ENCODE assay signal across 29 mouse cellular contexts in genomic region chr10:86298326-86298725, GRCm38 (mm10). TPM values are rescaled to one million over a fixed set of nuclear protein-coding genes. Genes with fewer than 3 reads are reported as not detected.
DNase-seq lines count a peak whose midpoint lies in the region; ATAC-seq and TF ChIP-seq lines count a peak whose summit lies in the region.
"Had no signal": no experiment of that assay in that cellular context is flagged by ENCODE, and none has a peak within 500 bp of the region (broad histone marks: within the 10 kb centered on the region; RNA-seq: fewer than 3 reads in every experiment).

No protein-coding gene starts in this region.

- H3K27ac ChIP-seq in kidney, adult 2 months (ENCODE audit: insufficient read depth, low read depth, low read length) = peak overlapping the region; percentile 98
- H3K27ac ChIP-seq in kidney, embryonic 15.5 days = no peak overlapping the region
- no peak overlapping the region for H3K27ac ChIP-seq in lung, postnatal 0 days (ENCODE audit: low read length)
- H3K27ac ChIP-seq: embryonic facial prominence, embryonic 10.5 days; embryonic facial prominence, embryonic 13.5 days; heart, adult 2 months; heart, embryonic 10.5 days; heart, embryonic 13.5 days; hindbrain, embryonic 14.5 days; hindbrain, postnatal 0 days had no signal

- H3K9ac ChIP-seq in kidney, embryonic 15.5 days = no peak overlapping the region
- no peak overlapping the region for H3K9ac ChIP-seq in lung, postnatal 0 days (replicated peaks; ENCODE audit: low read depth)
- H3K9ac ChIP-seq: embryonic facial prominence, embryonic 13.5 days; forebrain, postnatal 0 days; heart, embryonic 13.5 days; hindbrain, embryonic 14.5 days had no signal

- H3K4me2 ChIP-seq in kidney, embryonic 15.5 days = no peak overlapping the region
- no peak overlapping the region for H3K4me2 ChIP-seq in lung, postnatal 0 days (replicated peaks; ENCODE audit: low read depth, low read length)
- H3K4me2 ChIP-seq: embryonic facial prominence, embryonic 13.5 days; heart, embryonic 13.5 days; hindbrain, embryonic 14.5 days had no signal

- peak; percentile 89 for DNase-seq in kidney, adult 2 months
- DNase-seq in lung, postnatal 0 days (ENCODE audit: low spot score) = peak; percentile 35
- no peak for DNase-seq in lung, postnatal 36 days
- DNase-seq in kidney, postnatal 14 days = peak; percentile 61
- no peak for DNase-seq in retina, embryonic 14.5 days (ENCODE audit: low spot score)
- no peak for DNase-seq in lung, adult 2 months
- DNase-seq: adrenal gland, adult 2 months; adrenal gland, postnatal 14 days; cerebellum, adult 11 months; cerebellum, adult 2 months; cerebellum, adult 9-11 months; cerebellum, postnatal 25 days; embryo, embryonic 11 days; forebrain, postnatal 0 days; gastrocnemius, postnatal 10 days; gastrocnemius, postnatal 36 days; heart, adult 2 months; heart, postnatal 14 days; heart, postnatal 4 days had no signal

- no peak for ATAC-seq in kidney, embryonic 15.5 days (replicated peaks; ENCODE audit: low FRiP score)
- no peak for ATAC-seq in lung, postnatal 0 days
- ATAC-seq: CD4-positive, CD25-positive, alpha-beta regulatory T cell, adult 4 months; forebrain, embryonic 14.5 days; forebrain, postnatal 0 days; hindbrain, postnatal 0 days had no signal

- WGBS in kidney, adult 2 months = 58% methylated on average over 6 of the region's 6 CpGs
- WGBS in kidney, embryonic 15.5 days = 76% methylated on average over 6 of the region's 6 CpGs
- WGBS in lung, postnatal 0 days = 69% methylated on average over 6 of the region's 6 CpGs
- 74% methylated on average over 6 of the region's 6 CpGs for WGBS in lung, adult 2 months

- H3K4me3 ChIP-seq in kidney, adult 2 months (ENCODE audit: insufficient read depth, low read depth, low read length) = no peak overlapping the region
- H3K4me3 ChIP-seq in kidney, embryonic 15.5 days (replicated peaks) = no peak overlapping the region
- H3K4me3 ChIP-seq in lung, postnatal 0 days (ENCODE audit: low read depth, low read length) = no peak overlapping the region
- no peak overlapping the region for H3K4me3 ChIP-seq in lung, adult 2 months (replicated peaks; ENCODE audit: extremely low read depth, low read depth, low read length)
- H3K4me3 ChIP-seq: embryonic facial prominence, embryonic 10.5 days; embryonic facial prominence, embryonic 13.5 days; erythroblast, embryonic 14.5 days; heart, adult 2 months; heart, embryonic 10.5 days; heart, embryonic 13.5 days had no signal

- peaks cover 30% of the 10 kb centered on the region for H3K4me1 ChIP-seq in kidney, adult 2 months (ENCODE audit: control insufficient read depth, insufficient read depth, low read length)
- H3K4me1 ChIP-seq in kidney, embryonic 15.5 days = peaks cover 49% of the 10 kb centered on the region
- H3K4me1 ChIP-seq in lung, postnatal 0 days (ENCODE audit: insufficient read depth, low read depth, low read length) = peaks cover 7% of the 10 kb centered on the region; the same call in 1 of the 2 replicates
- H3K4me1 ChIP-seq in lung, adult 2 months (ENCODE audit: control insufficient read depth, insufficient read depth, low read length) = peaks cover 4% of the 10 kb centered on the region; the same call in 1 of the 2 replicates

- no peak for TF ChIP-seq EP300 in lung, postnatal 0 days (IDR thresholded peaks at IDR 0.05)

- peak; percentile 12 for TF ChIP-seq POLR2A in kidney, adult 2 months (IDR thresholded peaks at IDR 0.05; ENCODE audit: low read depth, low read length)
- TF ChIP-seq POLR2A in lung, adult 2 months (IDR thresholded peaks at IDR 0.05; ENCODE audit: borderline replicate concordance, extremely low read depth, low read depth, low read length) = no peak

- no peaks in the 10 kb centered on the region; the same call in 1 of the 2 replicates for H3K36me3 ChIP-seq in kidney, adult 2 months (ENCODE audit: control insufficient read depth, insufficient read depth, low read length)
- H3K36me3 ChIP-seq in kidney, embryonic 15.5 days = no peaks in the 10 kb centered on the region
- H3K36me3 ChIP-seq in lung, postnatal 0 days (ENCODE audit: insufficient read depth, low read length) = no peaks in the 10 kb centered on the region
- H3K36me3 ChIP-seq: embryonic facial prominence, embryonic 10.5 days; embryonic facial prominence, embryonic 13.5 days; heart, embryonic 10.5 days; heart, embryonic 13.5 days had no signal

- H3K27me3 ChIP-seq in kidney, adult 2 months (replicated peaks; ENCODE audit: control insufficient read depth, insufficient read depth, low read length) = no peaks in the 10 kb centered on the region
- H3K27me3 ChIP-seq in kidney, embryonic 15.5 days = peaks cover 28% of the 10 kb centered on the region
- no peaks in the 10 kb centered on the region for H3K27me3 ChIP-seq in lung, postnatal 0 days (replicated peaks; ENCODE audit: insufficient read depth, low read length)
- H3K27me3 ChIP-seq: embryonic facial prominence, embryonic 13.5 days had no signal

- H3K9me3 ChIP-seq in kidney, embryonic 15.5 days (replicated peaks) = no peaks in the 10 kb centered on the region
- no peaks in the 10 kb centered on the region for H3K9me3 ChIP-seq in lung, postnatal 0 days (ENCODE audit: low read length)
- H3K9me3 ChIP-seq: embryonic facial prominence, embryonic 10.5 days; embryonic facial prominence, embryonic 13.5 days; heart, embryonic 10.5 days; heart, embryonic 13.5 days had no signal

- TF ChIP-seq CTCF in kidney, adult 2 months (conservative IDR thresholded peaks at IDR 0.05; ENCODE audit: insufficient read depth, insufficient read length, low read depth, low read length) = no peak
- no peak for TF ChIP-seq CTCF in lung, postnatal 0 days (IDR thresholded peaks at IDR 0.05)
- no peak for TF ChIP-seq CTCF in lung, adult 2 months (IDR thresholded peaks at IDR 0.05; ENCODE audit: insufficient read depth, low read length)

RNA-seq across cellular contexts. Expression of gene Timp3, which starts 1.8 kb away (rescaled TPM):
- polyA plus RNA-seq in kidney, adult 2 months (2012; rRNA removed) = 609 and 859 TPM in 2 replicates
- polyA plus RNA-seq in kidney, embryonic 15.5 days (2015; fragmentation: Nextera tagmentation; extraction: Ambion mirVana) = 82.0 and 85.9 TPM in 2 replicates
- polyA plus RNA-seq in lung, postnatal 0 days (2015; fragmentation: Nextera tagmentation; extraction: Ambion mirVana) = 207 and 208 TPM in 2 replicates
- 259 and 473 TPM in 2 replicates for polyA plus RNA-seq in lung, adult 2 months (2012; rRNA removed)
- polyA plus RNA-seq: CD4-positive, CD25-positive, alpha-beta regulatory T cell, adult 4 months had no signal

Comparison
In these comparisons a context has a peak if more than half of its experiments do, and no peak if none do; other contexts are left out.
1. DNase-seq: peak in kidney, adult 2 months (single experiment), lung, postnatal 0 days (single experiment) and kidney, postnatal 14 days (single experiment); none in lung, postnatal 36 days (single experiment), retina, embryonic 14.5 days (single experiment) and lung, adult 2 months (single experiment).